In genomic region chr19:53574546-53574945, GRCm38 (mm10) we compare ENCODE assay signal across 18 mouse cellular contexts. TPM values are rescaled to one million over a fixed set of nuclear protein-coding genes. Genes with fewer than 3 reads are reported as not detected.
"Had no signal": no experiment of that assay in that cellular context is flagged by ENCODE, and none has a peak within 500 bp of the region (broad histone marks: within the 10 kb centered on the region; RNA-seq: fewer than 3 reads in every experiment).

No protein-coding gene starts in this region.

- H3K4me1 ChIP-seq: neural tube, embryonic 12.5 days had no signal

- H3K9ac ChIP-seq: lung, embryonic 15.5 days; midbrain, embryonic 13.5 days; midbrain, embryonic 15.5 days; neural tube, embryonic 12.5 days; stomach, embryonic 15.5 days had no signal

- H3K36me3 ChIP-seq: lung, embryonic 15.5 days; midbrain, embryonic 13.5 days; midbrain, embryonic 15.5 days; neural tube, embryonic 12.5 days; stomach, embryonic 15.5 days had no signal

- H3K4me2 ChIP-seq: lung, embryonic 15.5 days; midbrain, embryonic 11.5 days; midbrain, embryonic 13.5 days; midbrain, embryonic 15.5 days; neural tube, embryonic 12.5 days; stomach, embryonic 15.5 days had no signal

- H3K9me3 ChIP-seq: lung, embryonic 15.5 days; megakaryocyte, embryonic 14.5 days; midbrain, embryonic 13.5 days; midbrain, embryonic 15.5 days; neural tube, embryonic 12.5 days; stomach, embryonic 15.5 days had no signal

- ATAC-seq: lung, postnatal 0 days; midbrain, embryonic 13.5 days; midbrain, embryonic 15.5 days had no signal

- DNase-seq: lung, adult 2 months; lung, postnatal 14 days; lung, postnatal 36 days; right cerebral cortex, postnatal 14 days; thymus, adult 2 months; thymus, postnatal 14 days; thymus, postnatal 36 days had no signal

- H3K27ac ChIP-seq: lung, embryonic 15.5 days; macrophage; midbrain, embryonic 13.5 days; midbrain, embryonic 15.5 days; neural tube, embryonic 12.5 days; stomach, embryonic 15.5 days; stomach, postnatal 0 days had no signal

- H3K4me3 ChIP-seq: lung, embryonic 15.5 days; megakaryocyte, embryonic 14.5 days; midbrain, embryonic 13.5 days; midbrain, embryonic 15.5 days; neural tube, embryonic 12.5 days; stomach, embryonic 15.5 days had no signal

- H3K27me3 ChIP-seq: lung, embryonic 15.5 days; midbrain, embryonic 13.5 days; midbrain, embryonic 15.5 days; neural tube, embryonic 12.5 days; stomach, embryonic 15.5 days had no signal

RNA-seq across cellular contexts. Expression of gene Nutf2-ps1, which starts 14.3 kb away (rescaled TPM):
- total RNA-seq: monocyte, adult 5-6 weeks had no signal
